Mouse (Mus musculus): ENCODE measurements around the gene Xrn1.
A peak's percentile ranks its signal among the peaks of the same experiment; 100 is the strongest.
"Not testable (repeated sequence)": the region's sequence is repeated elsewhere in the genome, so short reads cannot be mapped to it uniquely, and the experiment has no call there.

Xrn1 gene

GRCm38 (mm10) chr9:96054878-96055277 lies 100.3 kb downstream of the Xrn1 start:
- no peak for DNase-seq

- DNase-seq = no peak
Measured at GRCm38 (mm10) chr9:96056417-96057223, 102.1 kb downstream of the Xrn1 start.

GRCm38 (mm10) chr9:96063083-96063802 lies 108.7 kb downstream of the Xrn1 start:
- no peak for DNase-seq

- no peak for DNase-seq
Measured at GRCm38 (mm10) chr9:96063803-96064475, 109.4 kb downstream of the Xrn1 start.

- peak in 1 of 2 experiments; percentile 28 for DNase-seq
Measured at GRCm38 (mm10) chr9:96067507-96067906, 112.9 kb downstream of the Xrn1 start.

- no peak for DNase-seq
Measured at GRCm38 (mm10) chr9:96078752-96079315, 124.3 kb downstream of the Xrn1 start.

- DNase-seq = no peak
Measured at GRCm38 (mm10) chr9:96085293-96085692, 130.7 kb downstream of the Xrn1 start.

- DNase-seq = no peak
Measured at GRCm38 (mm10) chr9:96087671-96088070, 133.1 kb downstream of the Xrn1 start.

GRCm38 (mm10) chr9:96088456-96088855 lies 133.9 kb downstream of the Xrn1 start:
- DNase-seq = not testable (repeated sequence)

- DNase-seq = not testable (repeated sequence)
Measured at GRCm38 (mm10) chr9:96092637-96093036, 138.1 kb downstream of the Xrn1 start.

GRCm38 (mm10) chr9:96093221-96093620 lies 138.7 kb downstream of the Xrn1 start:
- no peak for DNase-seq

- DNase-seq = no peak
Measured at GRCm38 (mm10) chr9:96094341-96094740, 139.8 kb downstream of the Xrn1 start.

- DNase-seq = no peak
Measured at GRCm38 (mm10) chr9:96095192-96095591, 140.6 kb downstream of the Xrn1 start.

- no peak for DNase-seq
Measured at GRCm38 (mm10) chr9:96102846-96103245, 148.3 kb downstream of the Xrn1 start.

Measured in lung, postnatal 4 days (tissue).